Mouse (Mus musculus): ENCODE measurements around the gene Nell1.

Nell1 gene

GRCm38 (mm10) chr7:50507047-50507446, 532.4 kb downstream of the Nell1 start:
- DNase-seq (ENCODE audit: extremely low read depth, insufficient read length, low spot score) = no peak

- DNase-seq (ENCODE audit: extremely low read depth, insufficient read length, low spot score) = no peak
Measured at GRCm38 (mm10) chr7:50514830-50515229, 540.2 kb downstream of the Nell1 start.

GRCm38 (mm10) chr7:50516681-50517080, 542.0 kb downstream of the Nell1 start:
- DNase-seq (ENCODE audit: extremely low read depth, insufficient read length, low spot score) = no peak

- DNase-seq (ENCODE audit: extremely low read depth, insufficient read length, low spot score) = no peak
Measured at GRCm38 (mm10) chr7:50543373-50543772, 568.7 kb downstream of the Nell1 start.

- no peak for DNase-seq (ENCODE audit: extremely low read depth, insufficient read length, low spot score)
Measured at GRCm38 (mm10) chr7:50549572-50549971, 574.9 kb downstream of the Nell1 start.

GRCm38 (mm10) chr7:50551426-50551825, 576.8 kb downstream of the Nell1 start:
- no peak for DNase-seq (ENCODE audit: extremely low read depth, insufficient read length, low spot score)

GRCm38 (mm10) chr7:50562708-50563107, 588.0 kb downstream of the Nell1 start:
- no peak for DNase-seq (ENCODE audit: extremely low read depth, insufficient read length, low spot score)

GRCm38 (mm10) chr7:50573841-50574240, 599.2 kb downstream of the Nell1 start:
- DNase-seq (ENCODE audit: extremely low read depth, insufficient read length, low spot score) = no peak

- no peak for DNase-seq (ENCODE audit: extremely low read depth, insufficient read length, low spot score)
Measured at GRCm38 (mm10) chr7:50588642-50589424, 614.2 kb downstream of the Nell1 start.

- no peak for DNase-seq (ENCODE audit: extremely low read depth, insufficient read length, low spot score)
Measured at GRCm38 (mm10) chr7:50598890-50599289, 624.2 kb downstream of the Nell1 start, which contains the start of gene 4933405O20Rik. TSS of gene 4933405O20Rik (plus strand) at chr7:50599190.

- DNase-seq (ENCODE audit: extremely low read depth, insufficient read length, low spot score) = no peak
Measured at GRCm38 (mm10) chr7:50614101-50614500, 639.4 kb downstream of the Nell1 start.

GRCm38 (mm10) chr7:50629186-50629585, 654.5 kb downstream of the Nell1 start:
- DNase-seq (ENCODE audit: extremely low read depth, insufficient read length, low spot score) = no peak

GRCm38 (mm10) chr7:50633147-50633546, 658.5 kb downstream of the Nell1 start:
- DNase-seq (ENCODE audit: extremely low read depth, insufficient read length, low spot score) = no peak

GRCm38 (mm10) chr7:50672266-50672665, 697.6 kb downstream of the Nell1 start:
- DNase-seq (ENCODE audit: extremely low read depth, insufficient read length, low spot score) = no peak

GRCm38 (mm10) chr7:50675444-50675843, 700.8 kb downstream of the Nell1 start:
- no peak for DNase-seq (ENCODE audit: extremely low read depth, insufficient read length, low spot score)

- DNase-seq (ENCODE audit: extremely low read depth, insufficient read length, low spot score) = no peak
Measured at GRCm38 (mm10) chr7:50677511-50677910, 702.8 kb downstream of the Nell1 start.

GRCm38 (mm10) chr7:50686337-50686736, 711.7 kb downstream of the Nell1 start:
- no peak for DNase-seq (ENCODE audit: extremely low read depth, insufficient read length, low spot score)

- no peak for DNase-seq (ENCODE audit: extremely low read depth, insufficient read length, low spot score)
Measured at GRCm38 (mm10) chr7:50725166-50725565, 750.5 kb downstream of the Nell1 start.

- no peak for DNase-seq (ENCODE audit: extremely low read depth, insufficient read length, low spot score)
Measured at GRCm38 (mm10) chr7:50730951-50731350, 756.3 kb downstream of the Nell1 start.

GRCm38 (mm10) chr7:50755516-50755915, 780.9 kb downstream of the Nell1 start:
- no peak for DNase-seq (ENCODE audit: extremely low read depth, insufficient read length, low spot score)

GRCm38 (mm10) chr7:50756409-50756808, 781.7 kb downstream of the Nell1 start:
- DNase-seq (ENCODE audit: extremely low read depth, insufficient read length, low spot score) = no peak

GRCm38 (mm10) chr7:50773516-50773915, 798.9 kb downstream of the Nell1 start:
- no peak for DNase-seq (ENCODE audit: extremely low read depth, insufficient read length, low spot score)

- no peak for DNase-seq (ENCODE audit: extremely low read depth, insufficient read length, low spot score)
Measured at GRCm38 (mm10) chr7:50781105-50781504, 806.4 kb downstream of the Nell1 start.
